Mouse (Mus musculus) lung, adult 2 months (tissue): ENCODE results near the gene Cxcr6. TPM values are rescaled to one million over a fixed set of nuclear protein-coding genes. Genes with fewer than 3 reads are reported as not detected.

Experiments used
- DNase-seq: peaks from one replicate; pipeline ENCODE4 v3.0.0; 2022
- H3K4me1 ChIP-seq: fragments of 200-500 bp; 2 replicates; pipeline ENCODE4 v1.6.1; 2011; ENCODE audit warnings: low read length; ENCODE audit not compliant: control insufficient read depth, insufficient read depth
- H3K4me3 ChIP-seq: fragments of 200-500 bp; replicated peaks from 2 replicates; pipeline ENCODE3; 2011; ENCODE audit warnings: low read depth, mild to moderate bottlenecking, control low read depth, low read length; ENCODE audit errors: extremely low read depth
- CTCF ChIP-seq: fragments of 200-500 bp; IDR thresholded peaks from 2 replicates; pipeline ENCODE4 v1.5.1; 2011; ENCODE audit warnings: mild to moderate bottlenecking, low read length, control low read depth; ENCODE audit not compliant: insufficient read depth
- POLR2A ChIP-seq: fragments of 200-500 bp; IDR thresholded peaks from 2 replicates; pipeline ENCODE4 v1.6.1; 2011; ENCODE audit warnings: low read depth, mild to moderate bottlenecking, control low read depth, low read length, borderline replicate concordance; ENCODE audit errors: extremely low read depth
- WGBS: fragments of 180-500 bp; shearing (Covaris S2); methylation state at CpG from one replicate; pipeline ENCODE4 v1.1.7; 2018; 5-methylcytosine and 5-hydroxymethylcytosine counted together
- polyA plus RNA-seq: library from polyadenylated mRNA; depleted of rRNA; stranded (reverse); fragments of >200 nt; gene quantifications from 2 replicates; pipeline ENCODE4 v1.2.3, GENCODE M21; 2012; rRNA removed

Cxcr6 gene
- polyA plus RNA-seq, 1 experiment: 1.6 TPM

DNA sequence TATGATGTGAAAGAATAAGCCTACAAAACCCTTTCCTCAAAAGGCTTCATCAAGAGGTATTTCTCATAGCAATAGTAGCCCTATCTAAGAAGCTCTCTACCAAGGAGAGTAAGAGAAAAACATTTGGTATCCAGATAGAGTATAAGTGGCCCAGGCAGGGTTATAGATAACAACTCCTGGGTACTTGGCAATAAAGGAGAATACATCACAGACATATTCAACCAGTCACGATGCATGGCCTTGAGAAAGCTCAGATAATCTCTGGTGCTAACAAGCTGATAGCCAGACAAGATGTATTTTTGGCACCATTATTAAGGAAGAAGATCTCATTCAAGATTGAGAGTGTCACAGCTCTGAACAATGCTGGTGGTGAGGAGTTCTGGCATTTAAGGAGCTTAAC, 40.2 kb downstream of the Cxcr6 start:
- no peak for DNase-seq
- Histone ChIP-seq H3K4me1 (peaks cover 24% of the 10 kb centered on the region), H3K4me3 (no peak overlapping the region)
- no peak for TF ChIP-seq CTCF
- TF ChIP-seq POLR2A: no peak
- WGBS: 76% methylated on average over 1 of the region's 1 CpGs

DNA sequence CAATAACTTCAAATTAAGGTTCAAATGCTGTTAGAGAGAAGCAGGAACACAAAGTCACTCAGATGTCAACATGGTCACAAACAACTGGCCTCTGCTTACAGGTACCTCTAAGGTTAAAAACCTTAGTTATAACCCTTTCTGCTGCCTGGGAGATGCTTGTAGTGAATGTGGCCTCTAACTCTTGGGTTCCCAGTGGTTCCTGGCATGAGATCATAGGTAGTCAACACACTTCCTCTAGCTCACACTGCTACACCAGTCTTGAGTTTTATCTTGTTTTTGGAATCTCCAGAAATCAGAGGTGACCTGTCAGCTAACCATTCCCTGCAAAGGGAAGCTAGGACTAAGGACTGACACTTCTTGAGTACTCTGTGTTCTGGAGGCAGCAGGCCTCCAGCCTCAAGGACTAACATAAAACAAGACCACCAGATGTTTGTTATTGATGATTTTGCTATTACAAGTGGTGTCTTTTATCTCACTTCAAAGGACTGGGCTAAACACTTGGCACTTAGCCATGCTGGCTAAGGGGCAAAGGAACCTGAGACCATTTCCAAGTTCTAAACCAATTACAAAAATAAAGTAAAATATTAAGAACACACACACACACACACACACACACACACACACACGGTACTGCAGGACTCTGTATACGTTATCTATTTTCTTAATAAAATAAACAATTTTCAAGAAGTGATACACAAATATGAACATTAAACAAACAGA, 43.9 kb downstream of the Cxcr6 start:
- Histone ChIP-seq H3K4me3 (peak overlapping the region; percentile 28), H3K4me1 (peaks cover 18% of the 10 kb centered on the region)
- TF ChIP-seq POLR2A: no peak
- no peak for TF ChIP-seq CTCF
- no peak for DNase-seq
- 13% methylated on average over 2 of the region's 2 CpGs for WGBS

DNA sequence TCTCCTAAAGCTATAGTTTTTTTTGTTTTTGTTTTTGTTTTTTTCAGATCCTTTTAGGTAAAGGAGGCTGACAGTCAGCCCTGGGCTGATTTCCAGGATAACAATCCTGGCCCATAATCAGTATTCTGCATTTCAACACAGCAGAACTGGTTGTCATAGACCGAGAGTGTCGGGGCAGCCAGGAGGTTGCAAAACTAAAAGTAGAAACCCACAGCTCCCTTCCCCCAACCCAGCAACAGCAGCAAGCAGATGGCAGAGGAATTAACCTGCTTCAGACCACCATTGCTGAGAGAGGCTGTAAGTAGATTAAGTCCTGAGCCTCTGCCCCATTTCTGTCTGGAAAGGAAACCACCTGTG, 44.4 kb downstream of the Cxcr6 start:
- WGBS: 0% methylated on average over 2 of the region's 2 CpGs
- TF ChIP-seq CTCF (no peak), POLR2A (no peak)
- DNase-seq: no peak

DNA sequence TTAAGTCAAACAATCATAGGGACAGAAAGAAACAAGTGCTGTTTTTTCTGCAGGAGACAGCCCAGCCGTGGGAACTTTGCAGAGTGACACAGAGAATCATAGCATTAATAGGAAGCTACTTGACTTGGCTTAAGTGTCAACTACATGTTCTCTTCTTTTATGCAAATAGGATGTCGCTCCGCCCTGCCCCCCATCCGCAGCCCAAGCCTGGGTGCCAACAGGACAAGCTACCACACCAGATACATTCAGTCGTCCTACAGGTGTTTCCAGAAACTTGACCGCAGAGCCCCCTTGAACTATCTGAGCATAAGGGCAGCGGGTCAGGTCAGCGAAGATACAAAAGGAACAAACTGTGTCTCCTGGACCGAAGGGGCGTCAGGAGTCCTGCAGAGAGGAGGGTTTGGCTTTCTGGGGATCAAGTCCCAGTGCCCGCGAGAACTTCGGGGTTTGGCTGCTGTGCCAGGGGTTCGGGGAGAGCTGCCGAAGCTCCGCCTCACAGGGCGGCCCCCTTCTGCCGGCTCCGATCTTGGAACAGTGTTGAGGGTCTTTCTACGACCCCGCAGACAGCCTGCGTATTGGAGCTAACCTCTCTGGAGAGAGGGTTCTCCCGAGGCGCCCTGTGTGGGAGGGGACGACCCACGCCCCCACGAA, 44.9 kb downstream of the Cxcr6 start:
- peaks cover 15% of the 10 kb centered on the region for H3K4me1 ChIP-seq
- peak; percentile 59 for DNase-seq
- WGBS: under 1% methylated on average over 27 of the region's 27 CpGs
- no peak for TF ChIP-seq CTCF
- no peak for TF ChIP-seq POLR2A
- peak overlapping the region; percentile 64 for H3K4me3 ChIP-seq

More for the DNA sequence above, 44.4 kb downstream of the Cxcr6 start:
- peaks cover 15% of the 10 kb centered on the region for H3K4me1 ChIP-seq
- peak overlapping the region; percentile 64 for H3K4me3 ChIP-seq

DNA sequence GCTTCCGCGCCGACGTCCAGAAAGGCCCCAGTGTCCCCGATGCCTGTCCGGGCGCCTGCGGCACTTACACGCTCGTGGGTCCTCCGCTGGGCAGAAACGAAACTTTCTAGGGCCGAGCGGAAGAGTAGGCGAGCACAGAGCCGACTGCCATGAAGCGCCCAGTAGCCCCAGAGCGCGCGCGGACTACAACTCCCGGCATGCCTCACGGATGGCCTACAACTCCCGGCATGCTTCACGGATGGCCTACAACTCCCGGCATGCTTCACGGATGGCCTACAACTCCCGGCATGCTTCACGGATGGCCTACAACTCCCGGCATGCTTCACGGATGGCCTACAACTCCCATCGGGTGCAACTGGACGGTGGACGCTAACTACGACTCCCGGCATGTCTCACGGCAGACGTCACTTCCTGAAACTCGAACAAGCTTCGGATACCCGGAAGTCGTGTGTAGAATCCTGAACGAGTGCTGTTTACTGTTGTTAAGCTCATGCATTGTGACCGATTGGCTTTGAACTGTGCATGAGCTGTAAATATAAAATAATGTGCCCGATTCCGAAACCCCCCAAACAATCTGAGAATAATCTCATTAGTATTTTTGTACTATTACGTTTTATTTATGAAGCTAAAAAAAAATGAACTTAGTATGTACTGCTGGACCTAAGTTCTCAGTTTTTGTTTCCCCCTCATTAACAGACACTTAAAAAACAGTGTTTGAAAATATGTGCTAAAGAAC, 45.6 kb downstream of the Cxcr6 start, which contains the start of gene Fyco1:
Fyco1 (minus strand) TSS at position 187 of the 736 bp plus-strand sequence.
- peak; percentile 89 for DNase-seq
- Histone ChIP-seq H3K4me3 (peak within 1 kb of the TSS; percentile 64), H3K4me1 (peaks cover 15% of the 10 kb centered on the region)
- TF ChIP-seq POLR2A: peak; percentile 66; the same call in 1 of the 2 replicates
- TF ChIP-seq CTCF: no peak
- under 1% methylated on average over 47 of the region's 47 CpGs for whole genome bisulfite sequencing

DNA sequence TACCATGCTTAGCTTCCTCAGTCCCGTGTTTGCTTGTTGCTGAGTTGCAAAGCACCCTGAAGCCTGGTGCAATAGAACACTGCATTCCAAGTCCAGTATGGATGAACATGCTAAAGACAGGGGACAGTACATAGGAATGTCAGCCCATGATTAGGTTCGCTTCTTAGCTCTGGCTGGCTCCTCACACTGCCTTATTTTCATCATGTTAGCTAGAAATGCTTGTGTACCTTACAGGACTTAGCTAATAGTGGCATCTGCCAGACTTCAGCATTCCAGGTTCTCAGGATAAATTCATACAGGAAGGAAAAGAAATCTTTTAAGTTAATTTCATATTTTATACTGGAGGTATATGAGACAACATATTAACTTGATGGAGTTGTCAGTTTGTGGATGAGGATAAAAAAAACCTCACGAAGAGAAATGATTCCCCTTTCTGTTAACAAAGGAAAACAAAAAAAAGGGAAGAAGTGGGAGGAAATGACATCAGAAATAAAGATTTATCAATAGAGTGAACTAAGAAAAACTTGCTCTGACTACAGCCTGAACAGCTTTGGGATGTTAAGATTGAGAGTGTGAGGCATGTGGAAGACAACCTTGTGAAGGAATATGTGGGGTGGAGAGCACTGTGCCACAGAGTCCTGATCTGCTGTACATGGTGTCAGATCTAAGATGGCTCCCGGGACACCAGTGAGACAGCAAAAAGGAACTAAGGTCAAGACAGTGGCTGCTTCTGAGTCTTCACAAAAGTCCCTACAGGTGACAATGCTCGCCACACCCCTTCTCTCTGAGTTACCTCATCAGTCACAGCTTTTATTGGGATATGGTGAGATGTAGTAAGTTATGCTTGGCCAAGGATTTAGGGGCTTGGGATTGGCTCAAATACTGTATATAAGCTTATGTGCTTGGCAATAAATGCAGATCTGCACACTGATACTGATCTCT, 46.4 kb downstream of the Cxcr6 start:
- Histone ChIP-seq H3K4me3 (peak overlapping the region; percentile 6), H3K4me1 (peaks cover 15% of the 10 kb centered on the region)
- DNase-seq: no peak
- no peak for TF ChIP-seq CTCF
- TF ChIP-seq POLR2A: no peak
- WGBS: 59% methylated on average over 5 of the region's 5 CpGs

DNA sequence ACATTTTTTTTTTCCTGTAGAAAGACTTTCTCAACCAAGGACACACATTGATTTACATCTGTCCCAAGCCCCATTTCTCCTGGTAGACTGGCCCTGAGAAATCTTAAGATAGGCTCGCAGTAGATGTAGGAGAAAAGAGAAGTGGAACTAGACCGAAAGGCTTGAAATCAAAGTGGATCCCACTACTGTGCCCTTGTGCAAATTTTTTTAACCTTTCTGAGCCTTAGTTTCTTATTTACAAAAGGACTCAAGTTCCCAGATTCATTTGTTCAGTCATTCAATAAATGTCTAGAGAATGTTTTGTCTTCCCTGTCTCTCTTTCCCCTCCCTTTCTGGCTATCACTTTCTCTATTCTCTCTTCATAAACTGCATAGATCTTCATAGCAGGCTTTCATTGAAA, 50.6 kb downstream of the Cxcr6 start:
- WGBS: 57% methylated on average over 2 of the region's 2 CpGs
- no peak for DNase-seq
- TF ChIP-seq POLR2A: no peak
- TF ChIP-seq CTCF: no peak
- H3K4me3 ChIP-seq: no peak overlapping the region
- H3K4me1 ChIP-seq: peaks cover 3% of the 10 kb centered on the region

Other genes with a start within 250 kb of the Cxcr6 start
- gene Slc6a20b, start 173.9 kb upstream of the Cxcr6 start, polyA plus RNA-seq: 0.07 and 0.08 TPM in 2 replicates
- 0.67 and 0.84 TPM in 2 replicates for gene Ccr9, start 128.0 kb upstream of the Cxcr6 start, polyA plus RNA-seq
- 1.4 and 3.1 TPM in 2 replicates for gene Slc6a20a, start 127.6 kb upstream of the Cxcr6 start, polyA plus RNA-seq
- 2.6 and 4.5 TPM in 2 replicates for gene Lztfl1, start 88.8 kb upstream of the Cxcr6 start, polyA plus RNA-seq
- 8.8 and 14.4 TPM in 2 replicates for gene Fyco1, start 45.4 kb downstream of the Cxcr6 start, polyA plus RNA-seq
- 1.1 and 1.2 TPM in 2 replicates for gene Xcr1, start 55.6 kb downstream of the Cxcr6 start, polyA plus RNA-seq
- 3.1 and 4.9 TPM in 2 replicates for gene Ccr1, start 162.2 kb downstream of the Cxcr6 start, polyA plus RNA-seq
- gene Ccr1l1, start 171.9 kb downstream of the Cxcr6 start, polyA plus RNA-seq: not detected in 2 replicates
- gene Ccr3, start 215.5 kb downstream of the Cxcr6 start, polyA plus RNA-seq: 0.11 and 0.53 TPM in 2 replicates